Mouse (Mus musculus) adrenal gland, postnatal 4 days (tissue): ENCODE data around the gene Slc37a1. TPM values are rescaled to one million over a fixed set of nuclear protein-coding genes. Genes with fewer than 3 reads are reported as not detected.
"Not testable (repeated sequence)": the region's sequence is repeated elsewhere in the genome, so short reads cannot be mapped to it uniquely, and the experiment has no call there.

Source experiments
- DNase-seq, 2 experiments: peaks; one replicate each; pipeline ENCODE4 v3.0.0; 2021 to 2022; ENCODE audit warnings: low spot score in 2 of 2, mixed read lengths in 2 of 2
- total RNA-seq, 2 experiments: library from RNA; stranded (reverse); gene quantifications; 2 replicates each; pipeline ENCODE4 v1.2.3; 2021

The Slc37a1 gene
- total RNA-seq, 2 experiments from 2014 or later = 14.2 to 14.9 TPM

DNA sequence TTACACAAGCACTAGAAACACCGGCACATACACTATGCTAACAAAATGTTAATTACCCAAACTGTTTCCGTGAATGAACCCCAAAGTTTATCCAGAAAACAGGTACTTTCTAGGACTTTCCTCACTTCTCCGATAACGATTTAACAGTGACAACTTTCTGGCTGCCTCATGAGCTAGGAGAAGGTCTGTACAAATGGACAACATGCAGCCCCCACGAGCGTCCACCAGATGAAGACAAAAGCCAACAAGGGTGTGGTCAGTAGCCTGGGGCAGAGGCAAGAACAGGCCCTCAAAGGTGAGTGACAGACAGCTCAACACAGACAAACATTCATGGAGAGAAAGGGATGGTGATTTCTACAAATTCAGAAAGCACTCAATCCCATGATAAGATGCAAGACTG is 19.0 kb upstream of the Slc37a1 start:
- DNase-seq = no peak

DNA sequence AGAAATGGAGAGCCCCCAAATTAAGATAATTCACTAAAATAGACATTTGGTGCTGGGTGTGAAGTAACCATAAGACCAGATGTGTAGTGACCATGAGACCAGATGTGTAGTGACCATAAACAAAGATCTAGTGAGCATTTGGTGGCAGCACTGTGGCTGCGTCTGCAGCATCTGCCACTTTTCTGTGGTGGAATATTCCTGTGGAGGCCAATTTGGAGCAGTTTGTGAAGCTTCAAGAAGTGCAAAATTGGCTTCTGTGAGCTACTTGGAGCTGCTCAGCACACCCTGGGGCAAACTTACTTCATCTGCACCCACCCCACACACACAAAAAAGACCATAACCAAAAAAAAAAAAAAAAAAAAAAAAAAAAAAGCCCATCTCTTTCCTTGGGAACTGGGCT is 18.6 kb upstream of the Slc37a1 start:
- no peak for DNase-seq

DNA sequence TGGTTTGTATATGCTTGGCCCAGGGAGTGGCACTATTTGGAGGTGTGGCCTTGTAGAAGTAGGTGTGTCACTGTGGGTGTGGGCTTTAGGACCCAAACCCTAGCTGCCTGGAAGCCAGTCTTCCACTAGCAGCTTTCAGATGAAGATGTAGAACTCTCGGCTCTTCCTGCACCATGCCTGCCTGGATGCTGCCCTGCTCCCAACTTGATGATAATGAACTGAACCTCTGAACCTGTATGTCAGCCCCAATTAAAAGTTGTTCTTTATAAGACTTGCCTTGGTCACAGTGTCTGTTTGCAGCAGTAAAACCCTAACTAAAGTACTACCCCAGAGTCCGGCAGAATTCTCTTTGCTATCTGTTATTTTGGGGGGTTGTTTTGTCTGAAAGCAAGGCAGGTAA is 16.8 kb upstream of the Slc37a1 start:
- DNase-seq = no peak

DNA sequence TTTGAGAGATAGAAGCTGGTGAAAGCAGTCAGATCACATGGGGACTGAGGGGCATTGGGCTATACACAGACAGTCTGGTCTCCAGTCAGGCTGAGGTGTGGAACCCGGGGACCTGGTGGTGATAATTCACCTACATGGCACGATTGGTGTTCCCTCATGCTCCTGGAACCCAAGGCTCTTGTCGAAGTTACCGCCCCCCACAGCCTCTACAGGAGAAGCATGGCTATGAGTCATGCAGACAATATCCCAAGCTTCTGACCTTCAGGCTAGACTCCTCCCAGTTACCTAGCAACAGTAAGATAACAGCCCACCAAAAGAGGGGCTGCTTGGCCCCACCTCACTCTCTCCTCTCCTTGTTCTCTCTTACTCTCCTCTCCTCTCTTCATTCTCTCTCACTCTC is 16.3 kb upstream of the Slc37a1 start:
- DNase-seq = no peak

DNA sequence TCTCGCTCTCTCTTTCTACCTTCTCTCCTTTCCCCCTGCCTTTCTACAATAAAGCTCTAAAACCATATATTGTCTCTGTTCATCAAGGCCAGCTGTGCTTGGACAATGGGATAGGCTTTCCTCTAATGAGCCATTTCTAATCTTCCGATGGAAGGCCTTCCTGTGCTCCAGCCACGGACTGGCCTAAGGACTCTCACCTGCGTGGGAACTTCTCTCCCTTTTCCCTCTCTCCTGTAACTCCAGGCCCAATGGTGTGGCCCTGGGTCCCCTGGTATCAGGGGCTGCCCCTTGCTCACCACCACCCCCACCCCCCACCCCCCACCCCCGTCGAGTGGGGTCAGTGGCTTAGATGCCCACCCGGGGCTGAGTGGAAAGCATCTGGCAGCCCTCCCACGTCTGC is 15.9 kb upstream of the Slc37a1 start:
- DNase-seq = not testable (repeated sequence)

DNA sequence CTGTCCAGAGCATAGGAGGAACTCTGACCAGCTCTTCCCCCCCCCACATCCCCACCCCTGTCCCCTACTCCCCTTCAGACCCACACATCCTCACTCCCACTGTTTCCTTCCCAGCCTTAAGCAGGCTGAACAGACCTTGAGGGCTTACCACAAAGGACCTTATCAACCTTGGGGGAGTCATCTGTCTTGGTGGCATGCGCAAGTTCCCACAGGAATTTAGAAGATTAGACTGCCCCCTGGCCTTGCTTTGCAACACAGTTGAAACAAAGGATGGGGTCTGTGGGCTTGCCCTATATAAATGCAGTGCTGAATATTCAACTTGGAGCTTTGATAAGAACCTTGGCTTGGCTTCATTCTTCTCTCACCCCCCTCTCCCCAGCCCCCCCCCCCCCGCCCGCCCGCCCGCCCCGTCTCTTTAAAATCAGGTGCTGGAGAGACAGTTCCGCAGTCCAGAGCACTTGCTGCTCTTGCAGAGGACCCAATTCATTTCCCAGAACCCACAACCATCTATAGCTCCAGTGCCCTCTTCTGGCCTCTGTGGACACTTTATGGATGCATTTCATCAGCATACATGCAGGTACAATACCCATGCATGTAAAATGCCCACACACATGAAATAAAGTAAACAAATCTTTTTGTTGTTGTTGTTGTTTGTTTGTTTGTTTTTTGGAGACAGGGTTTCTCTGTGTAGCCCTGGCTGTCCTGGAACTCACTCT is 15.3 kb upstream of the Slc37a1 start:
- no peak for DNase-seq

DNA sequence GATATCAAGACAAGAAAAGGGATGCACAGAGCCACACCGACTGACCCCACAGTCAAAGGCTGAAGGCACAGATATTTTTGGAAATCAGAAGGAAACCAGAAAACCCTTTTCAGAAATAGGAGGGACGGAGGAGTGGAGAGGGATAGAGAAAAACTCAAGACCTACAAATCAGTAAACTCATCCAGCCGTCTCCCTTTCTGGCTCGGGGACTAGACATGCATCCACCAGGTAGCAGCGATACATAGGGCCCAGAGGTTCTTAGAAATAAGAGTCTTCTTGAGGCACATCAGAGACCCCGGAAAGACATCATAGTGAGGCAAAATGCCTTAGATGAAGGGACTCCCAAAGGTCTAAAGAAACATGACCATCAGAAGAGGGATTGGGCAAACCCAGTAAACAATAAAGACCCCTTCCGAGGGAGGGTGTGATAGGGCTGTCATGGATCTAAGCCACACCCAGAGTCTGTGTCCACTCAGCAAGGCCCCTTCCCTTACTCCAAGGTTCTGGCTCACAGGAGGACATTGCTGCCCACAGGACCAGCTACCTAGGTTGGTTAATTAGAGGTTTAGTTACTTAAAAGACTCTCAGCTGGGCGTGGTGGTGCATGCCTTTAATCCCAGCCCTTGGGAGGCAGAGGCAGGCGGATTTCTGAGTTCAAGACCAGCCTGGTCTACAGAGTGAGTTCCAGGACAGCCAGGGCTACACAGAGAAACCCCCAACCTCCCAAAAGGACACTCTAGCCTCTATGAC is 14.0 kb upstream of the Slc37a1 start:
- DNase-seq = no peak

DNA sequence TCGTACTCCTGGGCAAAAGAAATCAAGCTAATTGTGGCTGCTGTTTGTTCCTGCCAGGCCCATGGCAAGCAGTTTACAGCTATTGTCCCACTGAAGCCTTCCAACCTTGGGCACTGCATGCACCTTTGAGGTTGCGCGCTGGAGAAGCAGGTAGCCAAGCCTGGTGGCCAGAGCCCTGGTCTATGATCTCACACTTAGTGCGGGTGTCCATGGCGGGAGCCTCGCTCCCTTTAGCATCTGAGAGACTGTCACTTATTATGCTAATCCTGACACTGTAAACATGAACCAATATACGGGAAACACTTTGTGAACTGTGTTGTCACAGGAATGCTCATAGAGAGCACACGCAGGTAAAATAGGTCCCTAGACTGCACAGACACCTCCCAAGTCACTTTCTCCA is 13.0 kb upstream of the Slc37a1 start:
- no peak for DNase-seq

DNA sequence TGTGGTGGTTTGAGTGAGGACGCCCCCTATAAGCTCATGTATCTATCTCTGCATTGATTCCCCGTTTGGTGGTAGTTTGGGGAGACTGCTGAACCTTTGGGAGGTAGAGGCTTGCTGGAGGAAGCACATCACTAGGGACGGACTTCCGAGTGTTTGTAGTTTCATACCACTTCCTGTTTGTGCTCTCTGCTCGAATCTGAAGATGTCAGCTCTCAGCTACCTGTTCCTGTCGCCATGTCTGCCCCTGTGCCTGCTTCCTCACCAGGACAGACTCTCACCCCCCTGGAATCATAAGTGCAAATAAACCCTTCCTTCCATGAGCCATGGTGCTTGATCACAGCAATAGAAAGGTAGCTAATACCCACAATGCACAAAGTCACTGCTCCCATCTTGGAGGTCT is 11.4 kb upstream of the Slc37a1 start:
- DNase-seq = no peak

DNA sequence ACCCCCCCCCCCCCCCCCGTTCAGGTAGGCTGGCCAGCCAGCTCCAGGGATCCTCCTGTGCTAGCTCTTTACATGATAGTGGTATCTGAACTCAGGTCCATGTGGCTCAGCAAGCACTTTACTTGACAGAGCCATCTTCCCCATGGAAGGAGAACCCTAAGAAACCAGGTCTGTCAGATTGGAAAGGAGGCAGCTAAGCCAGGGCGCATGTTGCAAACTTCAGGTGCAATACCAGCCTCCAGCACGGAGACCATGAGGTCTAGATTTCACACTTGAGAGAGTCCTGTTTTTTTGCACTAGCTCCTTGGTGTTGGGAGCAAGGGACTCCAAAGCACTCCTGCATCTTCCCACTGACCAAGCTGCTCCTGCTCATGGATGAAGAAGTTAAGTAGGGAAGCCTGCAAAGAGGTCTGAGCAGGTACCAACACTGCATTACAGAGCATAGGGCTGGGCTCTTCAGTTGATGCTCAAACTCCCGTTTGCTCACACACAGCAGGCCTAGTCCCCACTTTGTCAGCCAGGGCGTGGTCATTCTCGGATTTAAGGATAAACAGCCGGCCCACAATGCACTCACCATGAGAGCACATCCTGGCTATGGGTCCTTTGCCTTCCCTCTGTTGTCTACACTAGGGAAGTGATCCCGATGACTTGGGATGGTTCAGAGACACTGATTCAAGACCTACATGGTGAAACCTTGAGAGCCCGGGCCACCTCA is 10.2 kb upstream of the Slc37a1 start:
- DNase-seq = no peak

DNA sequence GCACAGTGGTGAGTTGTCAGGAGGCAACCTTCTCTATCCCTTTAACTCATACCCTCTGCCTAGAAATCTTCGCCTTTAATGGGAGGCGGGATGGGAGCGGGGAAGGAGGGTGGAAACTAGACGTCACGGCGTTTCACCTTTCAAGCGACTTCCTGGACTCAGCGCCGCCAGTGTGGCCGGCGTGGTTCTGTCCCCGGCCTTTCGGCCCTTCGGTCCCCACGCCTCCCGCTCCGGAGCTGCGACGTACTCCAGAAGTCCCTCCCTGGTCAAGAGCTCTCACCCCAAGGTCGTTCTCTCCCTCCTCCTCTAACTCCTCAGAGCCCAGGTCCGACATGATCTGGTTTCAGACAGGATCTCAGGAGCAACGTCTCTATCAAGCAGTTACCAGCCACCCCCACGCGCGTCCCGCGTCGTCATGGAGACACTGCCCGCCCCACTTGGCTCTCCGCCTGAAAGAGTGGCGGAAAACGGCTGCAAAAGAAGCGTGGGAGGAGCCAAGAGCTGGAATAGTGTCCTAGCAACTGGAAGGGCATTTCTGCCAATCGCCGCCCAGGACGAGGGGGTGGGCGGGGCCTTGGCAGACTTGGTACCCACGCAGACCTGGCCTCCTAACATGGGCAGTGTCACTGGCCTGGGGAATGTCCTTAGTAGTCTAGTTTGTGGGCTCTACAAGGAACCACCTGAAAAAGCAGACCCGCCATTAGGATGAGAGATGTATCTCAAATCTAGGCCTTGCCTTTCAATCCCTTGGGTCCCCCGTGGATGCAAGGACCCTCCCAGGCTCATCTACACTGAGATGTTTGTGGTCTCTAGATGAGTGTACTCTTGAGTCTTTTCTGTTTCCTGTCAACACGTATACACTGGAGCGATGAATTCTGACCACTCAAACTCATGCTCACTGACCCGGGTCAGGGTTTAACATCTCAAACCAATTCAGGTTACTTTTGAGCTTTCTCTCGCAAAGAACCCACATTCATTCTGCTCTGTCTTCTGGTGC is 9.4 kb upstream of the Slc37a1 start, which contains the start of gene Rsph1:
Rsph1 (minus strand) TSS at position 462 of the 997 bp plus-strand sequence.
- peak; percentile 100 for DNase-seq

DNA sequence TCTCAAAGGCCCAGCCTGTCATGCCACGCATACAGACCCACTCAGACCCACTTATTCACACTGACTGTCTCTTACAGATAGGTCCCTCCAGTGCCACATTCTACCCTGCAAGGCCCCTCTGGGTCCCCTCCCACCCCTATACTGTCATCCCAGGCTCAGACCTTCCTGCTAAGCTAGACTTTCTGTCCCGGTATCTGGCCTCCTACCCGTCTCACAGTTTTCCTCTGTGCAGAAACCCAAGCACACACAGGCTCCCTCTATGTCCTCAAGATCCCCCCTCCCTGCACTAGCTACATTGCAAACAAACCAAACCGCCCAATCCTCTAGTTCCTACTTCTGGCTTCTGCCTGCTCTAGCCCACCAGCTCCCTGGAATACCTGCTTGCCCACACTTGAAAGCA is 8.7 kb upstream of the Slc37a1 start:
- DNase-seq = no peak

DNA sequence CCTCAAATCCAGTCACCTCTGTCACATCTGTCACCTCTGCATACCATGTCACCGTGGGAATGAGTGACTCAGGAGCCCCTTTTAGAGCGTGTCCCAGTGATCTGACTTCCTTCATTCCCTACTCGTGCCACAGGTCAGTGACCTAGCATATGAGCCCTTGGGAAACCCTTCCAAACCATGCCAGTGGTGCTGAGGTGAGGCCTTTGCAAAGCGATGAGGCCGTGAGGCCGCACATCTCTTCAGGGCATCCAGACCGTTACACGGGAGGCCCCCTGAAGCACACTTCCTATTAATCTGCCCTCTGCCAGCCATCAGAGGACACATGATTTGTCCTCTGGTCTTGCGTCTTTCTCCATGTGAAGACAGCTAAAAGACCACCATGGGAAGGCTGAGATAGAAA is 7.1 kb upstream of the Slc37a1 start:
- DNase-seq = no peak

DNA sequence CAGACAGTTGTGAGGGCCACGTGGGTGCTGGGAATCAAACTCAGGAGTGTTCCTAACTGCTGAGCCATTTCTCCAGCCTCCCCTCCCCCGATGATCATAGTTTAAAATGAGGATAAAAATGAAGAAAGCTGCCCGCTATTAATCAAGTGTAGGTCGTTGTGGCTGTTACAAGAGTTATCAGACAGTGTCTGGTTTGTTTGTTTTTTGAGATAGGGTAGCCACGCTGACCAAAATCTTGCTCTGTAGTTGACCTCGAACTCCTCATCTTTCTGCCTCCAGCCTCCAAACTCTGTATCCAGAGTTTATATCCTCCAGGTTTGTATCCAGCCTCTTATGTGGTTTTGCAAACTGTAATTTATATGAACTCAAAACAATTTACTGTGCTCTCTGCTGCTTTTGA is 6.3 kb upstream of the Slc37a1 start:
- DNase-seq = no peak

DNA sequence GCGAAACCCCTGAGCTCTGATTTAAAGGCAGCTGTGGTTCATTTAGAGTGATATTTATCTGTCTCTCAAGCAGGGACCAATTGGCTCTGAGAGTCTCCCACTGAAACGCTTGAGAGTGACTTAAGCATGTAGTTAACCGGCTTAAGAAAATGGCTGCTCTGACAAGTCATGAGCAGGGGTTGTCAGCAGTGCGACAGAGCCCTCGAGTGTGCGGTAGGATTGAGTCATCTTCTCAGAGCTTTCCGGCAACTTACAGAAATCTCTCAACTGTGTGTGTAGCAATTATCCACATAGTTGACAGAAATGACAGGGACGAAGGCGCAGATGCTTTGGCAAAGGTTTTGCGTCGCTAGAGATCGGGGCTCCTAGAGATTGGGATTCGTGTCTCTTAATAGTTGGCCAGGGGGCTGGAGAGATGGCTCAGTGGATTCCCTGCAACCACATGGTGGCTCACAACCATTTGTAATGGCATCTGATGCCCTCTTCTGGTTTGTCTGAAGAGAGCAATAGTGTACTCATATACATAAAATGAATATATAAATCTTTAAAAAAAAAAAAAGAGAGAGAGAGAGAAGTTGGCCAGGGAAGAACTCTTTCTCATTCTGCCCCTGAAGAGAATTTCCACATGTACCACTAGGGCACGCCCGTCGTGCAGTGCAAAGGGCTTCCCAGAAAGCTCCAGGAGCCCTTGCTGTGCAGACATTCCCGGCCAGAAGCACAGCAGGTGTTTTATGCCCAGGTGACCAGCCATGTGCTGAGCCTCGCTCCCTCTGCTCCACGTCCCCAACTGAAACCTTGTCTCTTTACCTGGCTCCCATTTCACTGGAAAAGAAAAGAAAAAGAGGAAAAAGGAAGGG is 4.5 kb upstream of the Slc37a1 start:
- DNase-seq = no peak

DNA sequence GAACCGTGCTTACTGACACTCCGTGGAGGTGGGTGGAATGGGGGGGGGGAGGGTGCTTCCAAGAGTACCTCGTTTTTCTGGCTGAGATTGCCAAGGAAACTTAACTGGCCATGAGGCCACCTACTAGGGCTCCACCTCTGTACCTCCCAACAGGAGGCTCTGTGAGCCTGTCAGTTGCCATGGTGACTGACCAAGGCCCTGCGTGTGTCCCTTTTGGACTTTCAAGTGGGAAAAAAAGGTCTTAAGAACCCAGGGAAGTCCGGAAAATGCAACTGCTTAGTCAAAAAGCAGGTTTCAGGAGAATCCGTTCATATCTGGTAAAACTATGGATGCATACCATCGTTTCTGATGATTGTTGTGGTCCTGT is 3.9 kb upstream of the Slc37a1 start:
- DNase-seq = no peak

DNA sequence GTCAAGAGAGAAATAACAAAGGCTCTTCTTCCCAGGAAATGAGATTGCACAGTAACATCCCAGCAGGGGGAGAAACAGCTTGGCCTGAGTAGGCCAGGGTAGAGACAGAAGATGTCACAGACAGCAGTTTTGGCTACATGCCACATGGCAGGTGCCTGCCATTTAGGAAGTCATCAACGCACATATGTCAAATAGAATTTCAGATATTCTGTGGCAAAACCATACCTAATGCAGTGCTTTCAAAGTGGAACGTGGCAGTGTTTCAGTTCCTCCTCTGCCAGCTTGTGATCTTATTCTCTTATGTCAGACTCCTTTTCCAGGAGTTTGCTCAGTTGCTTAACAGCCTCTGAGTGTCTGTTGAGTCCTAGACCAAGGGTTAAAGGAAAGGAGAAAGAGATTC is 725 bp upstream of the Slc37a1 start:
- no peak for DNase-seq

DNA sequence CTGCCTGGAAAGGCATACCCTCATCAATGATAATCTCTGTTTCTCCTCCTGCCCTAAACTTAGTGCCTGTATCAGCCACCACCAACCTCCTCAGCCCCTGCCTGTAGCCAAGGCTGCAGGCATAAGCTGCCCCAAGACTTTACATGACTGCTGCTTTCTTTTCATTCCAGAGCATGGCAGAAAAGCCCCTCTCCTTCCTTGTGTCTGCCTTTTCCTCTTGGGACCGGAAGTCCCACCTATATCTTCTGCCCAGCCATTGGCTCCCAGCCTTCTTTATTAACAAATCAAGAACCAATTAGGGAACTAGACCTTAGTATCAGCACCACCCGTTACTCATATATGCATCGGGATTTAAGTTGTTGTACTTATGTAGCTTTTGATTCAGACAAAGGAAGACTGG is 624 bp downstream of the Slc37a1 start:
- no peak for DNase-seq

DNA sequence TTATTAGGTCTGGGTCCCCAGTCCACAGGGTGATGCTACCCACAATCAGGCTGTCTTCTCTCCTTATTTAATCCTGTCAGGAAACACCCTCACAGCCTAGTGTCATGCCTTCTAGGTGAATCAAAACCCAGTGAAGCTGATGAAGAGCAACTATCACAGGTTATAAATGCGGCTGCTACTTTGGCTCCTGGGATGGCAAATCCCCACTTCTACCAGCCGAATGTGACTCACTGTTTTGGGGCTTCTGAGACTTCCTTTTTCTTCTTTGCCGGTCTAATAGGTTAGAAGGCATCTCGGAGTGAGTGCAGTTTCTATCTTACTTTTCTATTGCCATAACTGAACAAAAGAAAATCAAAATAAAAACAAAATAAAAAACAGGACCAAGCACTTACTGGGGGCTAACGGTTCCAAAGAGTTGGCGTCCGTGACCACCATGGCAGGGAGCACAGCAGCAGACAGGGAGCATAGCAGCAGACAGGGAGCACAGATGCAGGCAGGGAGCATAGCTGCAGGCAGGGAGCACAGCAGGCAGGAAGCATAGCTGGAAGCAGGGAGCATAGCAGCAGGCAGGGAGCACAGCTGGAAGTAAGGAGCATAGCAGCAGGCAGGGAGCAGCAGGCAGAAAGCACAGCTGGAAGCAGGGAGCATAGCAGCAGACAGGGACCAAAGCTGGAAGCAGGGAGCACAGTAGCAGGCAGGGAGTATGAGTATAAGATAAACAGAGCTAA is 2.6 kb downstream of the Slc37a1 start:
- no peak for DNase-seq
